Mouse (Mus musculus) forebrain, embryonic 10.5 days (tissue): ENCODE measurements around the gene 1520401A03Rik. TPM values are rescaled to one million over a fixed set of nuclear protein-coding genes. Genes with fewer than 3 reads are reported as not detected.
A peak's percentile ranks its signal among the peaks of the same experiment; 100 is the strongest.

Experiments
- DNase-seq: peaks from one replicate; pipeline ENCODE4 v3.0.0-alpha.2; 2017; ENCODE audit warnings: low spot score; ENCODE audit errors: extremely low spot score
- H3K27ac ChIP-seq: fragments of 300-500 bp; sonication (generic); 2 replicates; pipeline ENCODE4 v1.5.1; 2016; ENCODE audit warnings: mild to moderate bottlenecking
- H3K27me3 ChIP-seq: fragments of 300-500 bp; sonication (generic); 2 replicates; pipeline ENCODE4 v1.6.1; 2016; ENCODE audit warnings: mild to moderate bottlenecking; ENCODE audit not compliant: poor library complexity, severe bottlenecking
- H3K36me3 ChIP-seq: fragments of 300-500 bp; sonication (generic); replicated peaks from 2 replicates; pipeline ENCODE4 v1.6.1; 2016; ENCODE audit warnings: mild to moderate bottlenecking, moderate library complexity
- H3K4me1 ChIP-seq: fragments of 300-500 bp; sonication (generic); 2 replicates; pipeline ENCODE4 v1.6.1; 2016
- H3K4me3 ChIP-seq: fragments of 300-500 bp; sonication (generic); 2 replicates; pipeline ENCODE4 v1.5.1; 2016; ENCODE audit warnings: mild to moderate bottlenecking, moderate library complexity
- H3K9me3 ChIP-seq: fragments of 300-500 bp; sonication (generic); 2 replicates; pipeline ENCODE4 v1.6.1; 2016; ENCODE audit warnings: mild to moderate bottlenecking, moderate library complexity
- WGBS: fragments of 180-500 bp; shearing (Covaris S2); methylation state at CpG from one replicate; pipeline ENCODE4 v1.1.7; 2016; 5-methylcytosine and 5-hydroxymethylcytosine counted together
- polyA plus RNA-seq: library from polyadenylated mRNA; unstranded; fragments of >200 nt; fragmentation: Nextera tagmentation; extraction: Ambion mirVana; gene quantifications from 2 replicates; pipeline ENCODE4 v1.2.1, GENCODE M21; 2016

The 1520401A03Rik gene
- polyA plus RNA-seq, 1 experiment from 2014 or later: 0.06 TPM

GRCm38 (mm10) chr17:23719455-23719854 lies 3.1 kb downstream of the 1520401A03Rik start:
- H3K4me1 ChIP-seq: 0 out of 2 replicates have a peak, but pooled peaks cover 3% of the 10 kb centered on the region
- no peak for DNase-seq
- WGBS: 6% methylated on average over 1 of the region's 1 CpGs
- no peaks in the 10 kb centered on the region for H3K9me3 ChIP-seq
- no peak overlapping the region for H3K4me3 ChIP-seq
- no peaks in the 10 kb centered on the region for H3K36me3 ChIP-seq
- H3K27me3 ChIP-seq: 0 out of 2 replicates have a peak, but pooled peaks cover 10% of the 10 kb centered on the region
- no peak overlapping the region for H3K27ac ChIP-seq

- H3K27ac ChIP-seq: no peak overlapping the region
- 54% methylated on average over 2 of the region's 2 CpGs for WGBS
- no peaks in the 10 kb centered on the region for H3K36me3 ChIP-seq
- no peaks in the 10 kb centered on the region for H3K9me3 ChIP-seq
- no peaks in the 10 kb centered on the region for H3K27me3 ChIP-seq
- DNase-seq: no peak
- H3K4me1 ChIP-seq: 0 out of 2 replicates have a peak, but pooled peaks cover 3% of the 10 kb centered on the region
- H3K4me3 ChIP-seq: no peak overlapping the region
Observed at GRCm38 (mm10) chr17:23717003-23717402, 5.6 kb downstream of the 1520401A03Rik start.

GRCm38 (mm10) chr17:23706212-23706611 lies 16.4 kb downstream of the 1520401A03Rik start:
- Histone ChIP-seq H3K36me3 (no peaks in the 10 kb centered on the region), H3K27ac (no peak overlapping the region), H3K27me3 (peaks cover 34% of the 10 kb centered on the region), H3K9me3 (no peaks in the 10 kb centered on the region), H3K4me1 (peaks cover 9% of the 10 kb centered on the region; the same call in 1 of the 2 replicates), H3K4me3 (no peak overlapping the region)
- 0% methylated on average over 3 of the region's 3 CpGs for WGBS
- peak; percentile 83 for DNase-seq

GRCm38 (mm10) chr17:23705525-23706104 lies 17.0 kb downstream of the 1520401A03Rik start:
- Histone ChIP-seq H3K4me1 (peaks cover 9% of the 10 kb centered on the region; the same call in 1 of the 2 replicates), H3K27me3 (peaks cover 40% of the 10 kb centered on the region), H3K9me3 (no peaks in the 10 kb centered on the region), H3K4me3 (no peak overlapping the region), H3K27ac (no peak overlapping the region), H3K36me3 (no peaks in the 10 kb centered on the region)
- no peak for DNase-seq
- WGBS: 74% methylated on average over 7 of the region's 7 CpGs

DNA sequence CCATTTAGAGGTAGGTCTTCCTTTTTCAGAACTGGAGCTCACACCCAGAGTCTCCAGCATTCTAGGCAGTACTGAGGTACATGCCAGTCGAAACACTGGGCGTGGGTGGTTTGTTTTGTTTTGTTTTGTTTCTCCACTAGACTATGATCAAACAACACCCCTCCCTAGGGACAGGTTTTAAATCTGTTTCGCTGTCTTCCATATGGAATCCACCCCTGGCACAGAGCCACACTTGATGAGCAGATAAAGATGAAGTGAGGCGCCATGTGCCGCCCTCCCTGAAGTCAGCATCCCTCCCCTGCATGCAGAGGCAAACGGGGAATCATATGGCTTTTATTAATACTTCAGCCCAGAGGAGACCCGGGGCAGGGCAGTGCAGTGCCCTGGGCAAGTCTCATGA lies 17.8 kb downstream of the 1520401A03Rik start:
- H3K4me3 ChIP-seq: no peak overlapping the region
- no peaks in the 10 kb centered on the region for H3K36me3 ChIP-seq
- peaks cover 44% of the 10 kb centered on the region for H3K27me3 ChIP-seq
- DNase-seq: no peak
- WGBS: 65% methylated on average over 7 of the region's 7 CpGs
- H3K27ac ChIP-seq: no peak overlapping the region
- H3K9me3 ChIP-seq: no peaks in the 10 kb centered on the region
- H3K4me1 ChIP-seq: peaks cover 13% of the 10 kb centered on the region

DNA sequence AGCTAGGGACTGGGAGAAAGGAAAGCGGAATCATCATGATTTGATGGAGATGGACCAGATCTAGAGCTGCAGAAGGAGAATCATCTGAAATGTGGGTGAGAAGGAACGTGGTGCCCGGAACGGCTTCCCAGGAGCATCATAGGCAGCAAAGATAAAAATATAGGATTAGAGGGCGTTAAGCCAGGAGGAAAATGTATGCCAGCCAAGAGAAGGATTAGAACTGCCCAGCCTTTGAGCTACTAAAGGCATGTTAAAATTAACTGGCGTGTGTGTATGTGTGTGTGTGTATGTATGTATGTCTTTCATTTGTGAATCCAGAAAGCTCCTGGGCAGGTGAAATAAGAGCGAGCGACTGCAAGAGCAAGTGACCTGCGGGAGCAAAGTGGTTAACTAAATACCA lies 19.3 kb downstream of the 1520401A03Rik start:
- Histone ChIP-seq H3K36me3 (no peaks in the 10 kb centered on the region), H3K9me3 (no peaks in the 10 kb centered on the region), H3K4me1 (peaks cover 25% of the 10 kb centered on the region), H3K27me3 (peaks cover 55% of the 10 kb centered on the region), H3K4me3 (no peak overlapping the region), H3K27ac (no peak overlapping the region)
- no peak for DNase-seq
- 83% methylated on average over 9 of the region's 9 CpGs for WGBS

GRCm38 (mm10) chr17:23700079-23700478 lies 22.5 kb downstream of the 1520401A03Rik start:
- Histone ChIP-seq H3K36me3 (no peaks in the 10 kb centered on the region), H3K4me3 (peak overlapping the region; percentile 77), H3K27ac (peak overlapping the region; percentile 51; the same call in 1 of the 2 replicates), H3K9me3 (no peaks in the 10 kb centered on the region), H3K27me3 (peaks cover 71% of the 10 kb centered on the region), H3K4me1 (peaks cover 31% of the 10 kb centered on the region)
- DNase-seq: peak; percentile 87
- 0% methylated on average over 25 of the region's 28 CpGs for WGBS

- Histone ChIP-seq H3K27ac (peak overlapping the region; percentile 51; the same call in 1 of the 2 replicates), H3K27me3 (peaks cover 68% of the 10 kb centered on the region), H3K4me3 (peak overlapping the region; percentile 77), H3K4me1 (peaks cover 32% of the 10 kb centered on the region), H3K36me3 (no peaks in the 10 kb centered on the region), H3K9me3 (no peaks in the 10 kb centered on the region)
- no peak for DNase-seq
- under 1% methylated on average over 88 of the region's 101 CpGs for WGBS
Observed at GRCm38 (mm10) chr17:23699131-23700077, 23.2 kb downstream of the 1520401A03Rik start.

DNA sequence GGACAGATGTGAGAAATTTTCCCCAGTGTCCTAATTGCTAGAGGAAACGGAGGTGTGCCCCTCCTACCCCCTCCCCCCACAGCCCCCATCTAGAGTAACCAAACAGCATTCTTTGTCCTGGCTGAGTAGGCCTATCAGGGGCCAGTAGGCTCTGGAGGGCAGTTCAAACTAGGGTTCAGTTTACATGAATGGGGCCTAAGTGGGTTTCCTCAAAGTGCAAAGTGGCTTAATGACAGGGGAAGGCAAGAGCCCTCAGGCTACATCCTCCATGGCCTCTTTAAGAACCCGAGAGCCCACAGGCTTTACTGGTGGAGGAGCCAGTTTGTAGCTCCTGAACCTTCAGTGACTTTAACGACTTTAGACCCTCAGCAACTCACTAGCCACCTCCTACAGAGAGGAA lies 26.8 kb downstream of the 1520401A03Rik start:
- H3K27me3 ChIP-seq: peaks cover 46% of the 10 kb centered on the region
- no peak overlapping the region for H3K4me3 ChIP-seq
- peaks cover 32% of the 10 kb centered on the region for H3K4me1 ChIP-seq
- 5% methylated on average over 3 of the region's 3 CpGs for WGBS
- DNase-seq: no peak
- no peak overlapping the region for H3K27ac ChIP-seq
- H3K36me3 ChIP-seq: no peaks in the 10 kb centered on the region
- H3K9me3 ChIP-seq: no peaks in the 10 kb centered on the region

DNA sequence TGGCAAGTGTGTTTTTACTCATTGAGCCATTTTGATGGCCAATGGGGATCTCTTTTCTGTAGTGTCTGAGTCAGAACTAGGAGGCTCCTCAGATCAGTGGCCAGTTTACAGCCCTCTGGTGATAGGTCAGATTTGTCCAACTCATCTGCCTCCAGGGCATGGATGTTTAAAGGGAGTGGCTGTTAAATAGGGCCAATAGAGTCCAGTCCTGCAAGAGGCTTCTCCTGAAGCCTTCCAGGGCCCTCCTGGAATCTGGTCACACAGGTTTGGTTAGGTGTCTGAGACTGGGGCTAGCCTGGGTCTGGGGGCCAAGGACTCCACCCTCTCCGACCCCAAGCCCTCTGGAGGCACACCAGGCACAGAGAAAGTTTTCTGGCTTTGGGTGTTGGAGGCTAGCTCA lies 28.1 kb downstream of the 1520401A03Rik start:
- Histone ChIP-seq H3K36me3 (no peaks in the 10 kb centered on the region), H3K4me1 (peaks cover 23% of the 10 kb centered on the region), H3K27ac (no peak overlapping the region), H3K27me3 (peaks cover 33% of the 10 kb centered on the region), H3K9me3 (no peaks in the 10 kb centered on the region), H3K4me3 (no peak overlapping the region)
- DNase-seq: no peak
- 85% methylated on average over 1 of the region's 1 CpGs for WGBS

DNA sequence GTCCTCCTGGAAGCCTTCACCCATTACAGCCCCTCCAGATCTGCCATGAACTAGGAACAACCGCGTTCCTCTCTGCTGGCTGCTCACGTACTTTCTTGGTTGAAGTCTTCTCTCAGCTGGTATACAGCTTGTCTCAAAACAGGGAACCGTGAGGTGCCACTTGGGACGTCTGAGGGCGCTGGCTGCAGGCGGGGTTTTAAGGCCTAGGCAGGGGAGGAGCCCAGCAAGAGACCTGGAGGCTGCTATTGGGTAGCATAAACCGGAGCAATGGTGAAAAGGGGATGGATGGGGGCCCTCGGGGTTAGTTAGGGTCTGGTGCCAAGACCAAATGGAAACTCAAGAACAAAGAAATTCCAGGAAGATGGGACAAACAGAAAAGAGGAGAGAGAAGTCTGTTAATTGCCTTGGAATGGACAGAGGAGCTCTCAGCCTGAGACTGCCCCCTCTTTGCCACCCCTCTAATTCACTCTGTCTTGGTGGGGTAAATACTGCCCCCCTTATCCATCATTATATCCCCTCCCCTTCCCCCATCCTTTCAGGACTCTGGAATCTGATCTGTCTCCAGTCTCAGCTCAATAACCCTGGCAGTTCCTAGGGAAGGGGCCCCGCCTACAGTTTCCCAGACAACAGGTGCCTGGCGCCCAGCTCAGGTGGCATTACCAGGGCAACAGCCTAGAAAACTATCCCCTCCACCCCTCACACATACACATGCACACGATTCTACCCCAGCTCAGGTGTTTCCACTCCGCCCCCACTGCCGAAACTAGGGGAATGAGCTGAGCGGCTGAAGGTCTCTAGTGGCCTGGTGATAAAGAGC lies 38.5 kb downstream of the 1520401A03Rik start, which contains the start of gene Cldn9:
Cldn9 (minus strand) TSS at position 171 of the 817 bp plus-strand sequence.
- no peaks in the 10 kb centered on the region for H3K9me3 ChIP-seq
- WGBS: 11% methylated on average over 15 of the region's 15 CpGs
- H3K4me3 ChIP-seq: peak within 1 kb of the TSS; percentile 40
- peak within 1 kb of the TSS; percentile 66 for H3K27ac ChIP-seq
- DNase-seq: no peak
- H3K36me3 ChIP-seq: no peaks in the 10 kb centered on the region
- peaks cover 41% of the 10 kb centered on the region for H3K4me1 ChIP-seq
- peaks cover 59% of the 10 kb centered on the region for H3K27me3 ChIP-seq

- Histone ChIP-seq H3K27me3 (peaks cover 68% of the 10 kb centered on the region), H3K4me1 (peaks cover 42% of the 10 kb centered on the region), H3K36me3 (no peaks in the 10 kb centered on the region), H3K27ac (peak overlapping the region; percentile 66), H3K4me3 (peak overlapping the region; percentile 40), H3K9me3 (no peaks in the 10 kb centered on the region)
- DNase-seq: no peak
- 34% methylated on average over 15 of the region's 15 CpGs for WGBS
Observed at GRCm38 (mm10) chr17:23683226-23683625, 39.4 kb downstream of the 1520401A03Rik start.
